9 mouse cellular contexts compared by ENCODE assay signal in the genomic region with DNA sequence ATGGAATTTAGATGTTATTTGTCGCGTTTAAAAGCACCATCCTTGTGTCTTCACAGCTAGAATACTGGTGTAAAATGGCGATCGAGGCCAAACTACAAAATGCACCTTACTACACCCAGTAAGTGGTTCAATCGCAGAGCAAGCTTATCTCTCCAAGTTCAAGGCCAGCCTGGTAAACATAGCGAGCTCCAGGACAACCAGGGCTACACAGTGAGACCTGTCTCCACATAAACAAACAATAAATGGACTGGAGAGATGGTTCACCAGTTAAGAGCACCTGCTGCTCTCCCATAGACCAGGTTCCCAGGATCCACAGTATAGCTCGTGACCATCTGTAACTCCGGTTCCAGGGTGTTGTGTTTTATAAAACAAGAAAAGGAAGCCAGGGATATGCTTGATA. TPM values are rescaled to one million over a fixed set of nuclear protein-coding genes. Genes with fewer than 3 reads are reported as not detected.
DNase-seq lines count a peak whose midpoint lies in the region; ATAC-seq lines count a peak whose summit lies in the region.
"Had no signal": no experiment of that assay in that cellular context is flagged by ENCODE, and none has a peak within 500 bp of the region (broad histone marks: within the 10 kb centered on the region; RNA-seq: fewer than 3 reads in every experiment).

No protein-coding gene starts in this region.

- ATAC-seq in neural tube, embryonic 11.5 days (ENCODE audit: insufficient read depth, low FRiP score, low TSS enrichment): no peak
- ATAC-seq in liver, embryonic 13.5 days (ENCODE audit: low read depth): peak; percentile 27
- ATAC-seq in megakaryocyte progenitor cell, adult 5-6 weeks (replicated peaks; ENCODE audit: poor library complexity): no peak

- no peaks in the 10 kb centered on the region for H3K9me3 ChIP-seq in neural tube, embryonic 11.5 days (ENCODE audit: control insufficient read depth, low read length)
- no peaks in the 10 kb centered on the region for H3K9me3 ChIP-seq in liver, embryonic 13.5 days (replicated peaks)

- no peaks in the 10 kb centered on the region for H3K27me3 ChIP-seq in neural tube, embryonic 11.5 days (ENCODE audit: control insufficient read depth, insufficient read depth, low read length)
- H3K27me3 ChIP-seq in liver, embryonic 13.5 days: no peaks in the 10 kb centered on the region

- no peak overlapping the region for H3K9ac ChIP-seq in neural tube, embryonic 11.5 days (ENCODE audit: low read length)
- H3K9ac ChIP-seq in liver, embryonic 13.5 days: peak overlapping the region; percentile 26; the same call in 1 of the 2 replicates

- peak; percentile 28 for DNase-seq in cerebellum, adult 9-10 months
- no peak for DNase-seq in cerebellum, postnatal 36 days
- DNase-seq in neural tube, embryonic 11.5 days (ENCODE audit: low spot score): no peak
- no peak for DNase-seq in neural tube, embryonic 10.5 days (ENCODE audit: extremely low spot score, low spot score)
- DNase-seq in liver, embryonic 13.5 days: no peak
- peak; percentile 24 for DNase-seq in yolk sac, embryonic 10.5 days (ENCODE audit: low spot score)
- DNase-seq in adrenal gland, postnatal 14 days: no peak

- peak overlapping the region; percentile 16; the same call in 1 of the 2 replicates for H3K4me2 ChIP-seq in neural tube, embryonic 11.5 days (ENCODE audit: low read depth)
- H3K4me2 ChIP-seq in liver, embryonic 13.5 days: peak overlapping the region; percentile 84

- H3K4me3 ChIP-seq in neural tube, embryonic 11.5 days (ENCODE audit: low read depth, low read length): peak overlapping the region; percentile 72
- peak overlapping the region; percentile 89 for H3K4me3 ChIP-seq in liver, embryonic 13.5 days (replicated peaks)

- WGBS in neural tube, embryonic 11.5 days: 66% methylated on average over 8 of the region's 8 CpGs
- WGBS in liver, embryonic 13.5 days (ENCODE audit: insufficient replicate concordance): 45% methylated on average over 8 of the region's 8 CpGs

- no peak overlapping the region for H3K27ac ChIP-seq in neural tube, embryonic 11.5 days (ENCODE audit: low read depth, low read length)
- H3K27ac ChIP-seq in liver, embryonic 13.5 days: no peak overlapping the region

- peaks cover 9% of the 10 kb centered on the region for H3K4me1 ChIP-seq in neural tube, embryonic 11.5 days (ENCODE audit: control insufficient read depth, insufficient read depth, low read length)
- H3K4me1 ChIP-seq in liver, embryonic 13.5 days (replicated peaks): peaks cover 20% of the 10 kb centered on the region

- no peaks in the 10 kb centered on the region for H3K36me3 ChIP-seq in neural tube, embryonic 11.5 days (ENCODE audit: control insufficient read depth, insufficient read depth, low read length)
- H3K36me3 ChIP-seq in liver, embryonic 13.5 days: peaks cover 24% of the 10 kb centered on the region

RNA-seq across cellular contexts. Expression of a gene that starts 0.5 kb away (rescaled TPM):
- polyA plus RNA-seq in neural tube, embryonic 11.5 days (2014; fragmentation: Nextera tagmentation; extraction: Ambion mirVana): 38.8 and 39.7 TPM in 2 replicates
- polyA plus RNA-seq in liver, embryonic 13.5 days (2015; fragmentation: Nextera tagmentation; extraction: Ambion mirVana): 20.7 and 21.1 TPM in 2 replicates
- 16.4 and 17.7 TPM in 2 replicates for total RNA-seq in megakaryocyte progenitor cell, adult 5-6 weeks (2015)
- total RNA-seq in megakaryocyte progenitor cell, adult 5-6 weeks (2017): 24.4 and 25.7 TPM in 2 replicates
- total RNA-seq in adrenal gland, postnatal 14 days (2021): 42.0 and 43.7 TPM in 2 replicates

RNA-seq across cellular contexts. Expression of a gene that starts 48.1 kb away (rescaled TPM):
- 0.27 TPM in 1 of 2 replicates, not detected in the other for polyA plus RNA-seq in neural tube, embryonic 11.5 days (2014; fragmentation: Nextera tagmentation; extraction: Ambion mirVana)
- polyA plus RNA-seq in liver, embryonic 13.5 days (2015; fragmentation: Nextera tagmentation; extraction: Ambion mirVana): 0.18 and 0.21 TPM in 2 replicates
- 0.17 TPM in 1 of 2 replicates, not detected in the other for total RNA-seq in megakaryocyte progenitor cell, adult 5-6 weeks (2015)
- total RNA-seq in megakaryocyte progenitor cell, adult 5-6 weeks (2017): 0.17 TPM in 1 of 2 replicates, not detected in the other
- total RNA-seq in adrenal gland, postnatal 14 days (2021): 10.0 and 10.7 TPM in 2 replicates
- total RNA-seq: hematopoietic stem cell, adult 5-6 weeks had no signal

RNA-seq across cellular contexts. Expression of a gene that starts 49.4 kb away (rescaled TPM):
- polyA plus RNA-seq in neural tube, embryonic 11.5 days (2014; fragmentation: Nextera tagmentation; extraction: Ambion mirVana): 142 and 143 TPM in 2 replicates
- polyA plus RNA-seq in liver, embryonic 13.5 days (2015; fragmentation: Nextera tagmentation; extraction: Ambion mirVana): 67.3 and 74.4 TPM in 2 replicates
- 32.8 and 50.5 TPM in 2 replicates for total RNA-seq in megakaryocyte progenitor cell, adult 5-6 weeks (2015)
- 49.0 and 53.3 TPM in 2 replicates for total RNA-seq in megakaryocyte progenitor cell, adult 5-6 weeks (2017)
- 63.9 and 68.2 TPM in 2 replicates for total RNA-seq in adrenal gland, postnatal 14 days (2021)

Comparison
In these comparisons a context has a peak if more than half of its experiments do, and no peak if none do; other contexts are left out.
1. DNase-seq: peak in cerebellum, adult 9-10 months (single experiment) and yolk sac, embryonic 10.5 days (single experiment); none in cerebellum, postnatal 36 days (0 of 2), neural tube, embryonic 11.5 days (single experiment), neural tube, embryonic 10.5 days (single experiment), liver, embryonic 13.5 days (single experiment) and adrenal gland, postnatal 14 days (single experiment).